Mouse (Mus musculus): ENCODE measurements around the gene Grem1. TPM values are rescaled to one million over a fixed set of nuclear protein-coding genes. Genes with fewer than 3 reads are reported as not detected.

Grem1 gene
- polyA plus RNA-seq, 1 experiment from 2014 or later = 0.14 TPM

DNA sequence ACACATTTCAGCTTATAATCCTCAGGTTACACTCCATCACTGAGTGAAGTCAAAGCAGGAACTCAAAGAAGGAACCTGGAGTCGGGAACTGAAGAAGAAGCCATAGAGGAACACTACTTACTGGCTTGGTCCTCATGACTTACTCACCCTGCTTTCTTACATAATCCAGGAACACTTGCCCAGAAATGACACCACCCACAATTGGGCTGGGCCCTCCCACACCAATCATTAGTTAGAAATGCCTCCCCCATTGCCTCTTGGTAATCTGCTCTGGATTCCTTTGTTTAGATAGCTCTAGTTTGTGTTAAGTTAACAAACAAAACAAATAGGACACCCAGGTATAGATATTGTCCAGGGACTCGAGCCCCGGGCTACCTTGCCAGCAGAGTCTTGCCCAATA lies 29.9 kb downstream of the Grem1 start:
- TF ChIP-seq CTCF (IDR thresholded peaks at IDR 0.05; ENCODE audit: low read depth) = no peak
- H3K4me2 ChIP-seq (ENCODE audit: low read length) = no peak overlapping the region
- no peak overlapping the region for H3K4me3 ChIP-seq (replicated peaks; ENCODE audit: low read depth, low read length)
- H3K9ac ChIP-seq (ENCODE audit: low read depth, low read length) = no peak overlapping the region
- H3K36me3 ChIP-seq (ENCODE audit: insufficient read depth, low read length) = no peaks in the 10 kb centered on the region
- ATAC-seq (replicated peaks; ENCODE audit: low FRiP score, low read depth) = no peak
- DNase-seq (ENCODE audit: low spot score) = no peak
- no peaks in the 10 kb centered on the region for H3K9me3 ChIP-seq (replicated peaks; ENCODE audit: low read length)
- no peaks in the 10 kb centered on the region for H3K4me1 ChIP-seq (replicated peaks; ENCODE audit: insufficient read depth, low read length)
- no peaks in the 10 kb centered on the region for H3K27me3 ChIP-seq (ENCODE audit: insufficient read depth, low read length)
- no peak overlapping the region for H3K27ac ChIP-seq
- WGBS = 95% methylated on average over 3 of the region's 3 CpGs

DNA sequence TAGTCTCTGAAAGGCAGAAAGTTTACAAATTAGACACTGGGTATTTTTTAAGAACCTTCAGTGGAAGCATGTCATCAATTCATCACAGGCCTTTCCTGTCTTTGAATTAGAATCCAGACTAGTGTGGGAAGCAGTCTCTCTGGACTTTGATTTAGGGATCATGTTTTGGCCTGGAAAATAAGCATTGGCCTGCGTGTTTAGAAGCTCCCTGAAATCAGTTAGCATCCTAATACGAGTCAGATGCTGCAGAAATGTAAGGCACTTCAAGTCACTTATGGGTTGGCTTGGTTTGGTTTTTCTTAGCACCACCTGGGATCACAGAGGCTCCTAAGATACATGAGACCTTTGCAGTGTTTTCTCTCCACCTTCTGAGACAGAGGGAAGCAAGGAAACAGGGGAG lies 43.6 kb downstream of the Grem1 start:
- H3K27ac ChIP-seq = no peak overlapping the region
- H3K9ac ChIP-seq (ENCODE audit: low read depth, low read length) = no peak overlapping the region
- ATAC-seq (replicated peaks; ENCODE audit: low FRiP score, low read depth) (no peak), DNase-seq (ENCODE audit: low spot score) (no peak)
- H3K4me3 ChIP-seq (replicated peaks; ENCODE audit: low read depth, low read length) = no peak overlapping the region
- no peak overlapping the region for H3K4me2 ChIP-seq (ENCODE audit: low read length)
- H3K4me1 ChIP-seq (replicated peaks; ENCODE audit: insufficient read depth, low read length) = no peaks in the 10 kb centered on the region
- 0 out of 2 replicates have a peak, but pooled peaks cover 4% of the 10 kb centered on the region for H3K36me3 ChIP-seq (ENCODE audit: insufficient read depth, low read length)
- H3K27me3 ChIP-seq (ENCODE audit: insufficient read depth, low read length) = no peaks in the 10 kb centered on the region
- no peaks in the 10 kb centered on the region for H3K9me3 ChIP-seq (replicated peaks; ENCODE audit: low read length)
- WGBS = 55% methylated on average over 2 of the region's 2 CpGs
- no peak for TF ChIP-seq CTCF (IDR thresholded peaks at IDR 0.05; ENCODE audit: low read depth)

DNA sequence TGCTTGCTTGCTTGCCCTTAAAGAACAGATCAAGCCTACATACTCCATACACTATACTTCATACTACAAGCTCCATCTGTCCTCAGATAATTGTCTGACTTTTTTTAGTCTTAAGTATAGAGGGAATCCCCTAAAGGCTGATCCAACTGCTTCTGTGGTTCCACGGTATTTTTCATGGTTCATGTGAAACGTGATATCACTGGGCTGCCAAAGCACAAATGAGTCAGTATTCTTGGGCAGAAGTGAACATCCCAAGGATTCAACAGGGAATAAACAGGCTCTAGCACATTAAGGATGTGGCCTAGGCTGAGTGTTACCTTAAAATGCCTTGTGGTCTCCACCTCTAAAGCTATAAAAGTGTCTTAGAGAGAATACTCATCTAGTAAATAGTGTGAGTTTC lies 45.0 kb downstream of the Grem1 start:
- Histone ChIP-seq H3K9ac (ENCODE audit: low read depth, low read length) (no peak overlapping the region), H3K27me3 (ENCODE audit: insufficient read depth, low read length) (no peaks in the 10 kb centered on the region), H3K4me2 (ENCODE audit: low read length) (no peak overlapping the region), H3K9me3 (replicated peaks; ENCODE audit: low read length) (no peaks in the 10 kb centered on the region), H3K4me3 (replicated peaks; ENCODE audit: low read depth, low read length) (no peak overlapping the region), H3K4me1 (replicated peaks; ENCODE audit: insufficient read depth, low read length) (no peaks in the 10 kb centered on the region), H3K27ac (no peak overlapping the region), H3K36me3 (ENCODE audit: insufficient read depth, low read length) (0 out of 2 replicates have a peak, but pooled peaks cover 8% of the 10 kb centered on the region)
- ATAC-seq (replicated peaks; ENCODE audit: low FRiP score, low read depth) (no peak), DNase-seq (ENCODE audit: low spot score) (no peak)
- 59% methylated on average over 2 of the region's 2 CpGs for WGBS
- no peak for TF ChIP-seq CTCF (IDR thresholded peaks at IDR 0.05; ENCODE audit: low read depth)

DNA sequence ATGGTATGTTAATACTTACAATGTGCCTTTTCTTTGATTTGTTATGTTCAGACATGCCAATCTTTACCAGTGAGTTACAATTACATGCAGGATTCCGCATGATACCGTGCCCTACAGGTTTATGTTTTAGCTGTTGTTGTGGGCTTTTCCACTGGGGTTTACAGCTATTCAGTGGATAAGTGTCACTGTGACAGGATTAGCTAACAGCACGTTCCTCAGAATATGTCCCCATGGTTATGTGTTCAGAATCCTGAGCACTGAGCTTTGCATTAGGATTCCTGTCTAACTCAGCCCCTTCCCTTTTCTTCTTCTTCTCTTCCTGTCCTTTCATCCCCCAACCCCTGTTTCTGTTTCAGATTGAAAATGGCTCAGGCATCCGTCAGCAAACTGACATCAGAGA lies 50.9 kb downstream of the Grem1 start:
- H3K27ac ChIP-seq = no peak overlapping the region
- H3K4me1 ChIP-seq (replicated peaks; ENCODE audit: insufficient read depth, low read length) = no peaks in the 10 kb centered on the region
- TF ChIP-seq CTCF (IDR thresholded peaks at IDR 0.05; ENCODE audit: low read depth) = no peak
- no peak for DNase-seq (ENCODE audit: low spot score)
- no peaks in the 10 kb centered on the region for H3K9me3 ChIP-seq (replicated peaks; ENCODE audit: low read length)
- no peaks in the 10 kb centered on the region for H3K27me3 ChIP-seq (ENCODE audit: insufficient read depth, low read length)
- no peak overlapping the region for H3K9ac ChIP-seq (ENCODE audit: low read depth, low read length)
- no peak overlapping the region for H3K4me2 ChIP-seq (ENCODE audit: low read length)
- 79% methylated on average over 4 of the region's 4 CpGs for WGBS
- no peak overlapping the region for H3K4me3 ChIP-seq (replicated peaks; ENCODE audit: low read depth, low read length)
- ATAC-seq (replicated peaks; ENCODE audit: low FRiP score, low read depth) = no peak
- 0 out of 2 replicates have a peak, but pooled peaks cover 8% of the 10 kb centered on the region for H3K36me3 ChIP-seq (ENCODE audit: insufficient read depth, low read length)

DNA sequence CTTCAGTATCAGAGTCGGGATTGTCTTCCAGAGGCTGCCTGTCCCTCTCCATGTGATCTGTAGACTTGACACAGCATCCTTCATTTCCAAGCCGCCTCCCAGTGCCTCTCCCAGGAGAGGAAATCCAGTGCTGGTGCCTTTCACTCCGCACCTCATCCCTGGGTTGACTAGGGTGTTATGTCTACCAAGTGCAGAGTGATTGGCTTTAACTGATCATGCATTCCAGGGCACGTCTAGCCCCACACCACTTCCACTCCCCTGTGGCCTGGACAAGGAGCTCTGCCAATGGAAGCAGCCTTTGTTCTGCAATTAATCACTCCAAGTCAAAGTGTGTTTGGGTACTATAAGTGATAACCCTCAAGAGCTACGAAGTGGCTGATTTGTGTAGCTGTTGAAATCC lies 56.9 kb downstream of the Grem1 start:
- WGBS = 73% methylated on average over 5 of the region's 5 CpGs
- no peak for ATAC-seq (replicated peaks; ENCODE audit: low FRiP score, low read depth)

DNA sequence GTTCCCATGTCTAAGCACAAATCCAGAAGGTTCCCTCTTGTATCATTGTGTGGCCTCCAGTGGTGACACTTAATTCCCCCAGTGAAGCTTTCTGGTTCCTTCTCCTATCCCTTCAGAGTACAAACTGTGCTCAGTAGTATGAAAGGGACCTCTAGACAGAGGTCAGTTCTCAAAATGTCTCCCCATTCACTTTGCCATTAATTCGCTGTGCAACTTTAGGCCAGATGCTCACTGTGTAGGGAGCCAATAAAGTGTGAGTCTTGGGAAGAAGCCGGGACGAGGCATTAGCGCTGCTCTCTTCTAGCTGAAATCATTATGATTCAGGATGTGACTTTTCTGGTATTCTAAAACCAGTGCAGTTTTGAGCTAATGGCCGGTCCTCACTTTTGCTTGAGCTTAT lies 61.8 kb downstream of the Grem1 start:
- Histone ChIP-seq H3K4me2 (ENCODE audit: low read length) (no peak overlapping the region), H3K4me1 (replicated peaks; ENCODE audit: insufficient read depth, low read length) (no peaks in the 10 kb centered on the region), H3K9me3 (replicated peaks; ENCODE audit: low read length) (no peaks in the 10 kb centered on the region), H3K27ac (no peak overlapping the region), H3K9ac (ENCODE audit: low read depth, low read length) (no peak overlapping the region), H3K4me3 (replicated peaks; ENCODE audit: low read depth, low read length) (no peak overlapping the region), H3K27me3 (ENCODE audit: insufficient read depth, low read length) (no peaks in the 10 kb centered on the region), H3K36me3 (ENCODE audit: insufficient read depth, low read length) (no peaks in the 10 kb centered on the region)
- no peak for TF ChIP-seq CTCF (IDR thresholded peaks at IDR 0.05; ENCODE audit: low read depth)
- ATAC-seq (replicated peaks; ENCODE audit: low FRiP score, low read depth) (no peak), DNase-seq (ENCODE audit: low spot score) (no peak)
- 93% methylated on average over 5 of the region's 5 CpGs for WGBS

More for the DNA sequence above, 56.9 kb downstream of the Grem1 start:
- no peak for DNase-seq (ENCODE audit: low spot score)
- no peaks in the 10 kb centered on the region for H3K4me1 ChIP-seq (replicated peaks; ENCODE audit: insufficient read depth, low read length)
- no peaks in the 10 kb centered on the region for H3K36me3 ChIP-seq (ENCODE audit: insufficient read depth, low read length)
- H3K27me3 ChIP-seq (ENCODE audit: insufficient read depth, low read length) = no peaks in the 10 kb centered on the region
- no peak overlapping the region for H3K4me3 ChIP-seq (replicated peaks; ENCODE audit: low read depth, low read length)
- no peak overlapping the region for H3K27ac ChIP-seq
- no peak for TF ChIP-seq CTCF (IDR thresholded peaks at IDR 0.05; ENCODE audit: low read depth)
- H3K9me3 ChIP-seq (replicated peaks; ENCODE audit: low read length) = no peaks in the 10 kb centered on the region
- H3K4me2 ChIP-seq (ENCODE audit: low read length) = no peak overlapping the region
- no peak overlapping the region for H3K9ac ChIP-seq (ENCODE audit: low read depth, low read length)

DNA sequence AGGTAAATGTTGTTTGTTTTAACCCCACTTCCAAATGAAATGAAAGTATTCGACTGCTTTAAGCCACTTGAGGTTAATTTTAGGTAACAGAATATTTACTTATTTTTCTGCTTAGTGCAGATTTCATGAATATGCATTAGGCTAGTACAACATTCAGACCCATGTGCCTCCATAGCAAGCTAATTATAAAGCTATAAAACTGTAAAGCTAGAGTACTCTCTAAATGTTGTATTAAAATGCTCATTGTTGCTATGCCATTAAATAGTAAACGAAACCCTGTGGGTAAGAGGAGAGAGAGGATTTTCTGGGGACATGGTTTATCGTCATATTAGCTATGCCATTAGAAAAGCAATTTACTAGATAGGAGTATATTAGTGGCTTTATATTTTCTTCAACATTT lies 62.2 kb downstream of the Grem1 start:
- ATAC-seq (replicated peaks; ENCODE audit: low FRiP score, low read depth) (no peak), DNase-seq (ENCODE audit: low spot score) (no peak)
- Histone ChIP-seq H3K27me3 (ENCODE audit: insufficient read depth, low read length) (no peaks in the 10 kb centered on the region), H3K9me3 (replicated peaks; ENCODE audit: low read length) (no peaks in the 10 kb centered on the region), H3K4me2 (ENCODE audit: low read length) (no peak overlapping the region), H3K4me1 (replicated peaks; ENCODE audit: insufficient read depth, low read length) (no peaks in the 10 kb centered on the region), H3K9ac (ENCODE audit: low read depth, low read length) (no peak overlapping the region), H3K4me3 (replicated peaks; ENCODE audit: low read depth, low read length) (no peak overlapping the region), H3K36me3 (ENCODE audit: insufficient read depth, low read length) (no peaks in the 10 kb centered on the region), H3K27ac (no peak overlapping the region)
- no peak for TF ChIP-seq CTCF (IDR thresholded peaks at IDR 0.05; ENCODE audit: low read depth)
- WGBS = 73% methylated on average over 3 of the region's 3 CpGs

Other genes starting within 250 kb of the Grem1 start
- 36.9 and 46.2 TPM in 2 replicates for gene Scg5, start 70.5 kb upstream of the Grem1 start, polyA plus RNA-seq (2015; fragmentation: Nextera tagmentation; extraction: Ambion mirVana)
- 11.7 and 12.5 TPM in 2 replicates for gene Arhgap11a, start 90.0 kb upstream of the Grem1 start, polyA plus RNA-seq (2015; fragmentation: Nextera tagmentation; extraction: Ambion mirVana)